Mouse (Mus musculus) MEL (cell line): ENCODE results near the gene Gas7. TPM values are rescaled to one million over a fixed set of nuclear protein-coding genes. Genes with fewer than 3 reads are reported as not detected.

ENCODE experiments used
- DNase-seq: peaks from one replicate; pipeline ENCODE4 v3.0.0; 2011; ENCODE audit warnings: low read depth, low spot score
- H3K27ac ChIP-seq: 2 replicates; pipeline ENCODE4 v1.5.1; 2012; ENCODE audit warnings: low read depth, mild to moderate bottlenecking, control low read depth, low read length, moderate library complexity; ENCODE audit not compliant: control insufficient read depth
- H3K27me3 ChIP-seq, 2 experiments: fragments of 150-350 bp in 1 of 2; sonication (generic) in 1 of 2; 2 replicates each; pipeline ENCODE4 v1.6.1; 2012; ENCODE audit warnings: low read length in 2 of 2, mild to moderate bottlenecking in 2 of 2, improper control_type of control experiment in 1 of 2, moderate library complexity in 1 of 2; ENCODE audit not compliant: insufficient read depth in 2 of 2, control insufficient read depth in 1 of 2
- H3K36me3 ChIP-seq, 2 experiments: 2 replicates each; pipeline ENCODE4 v1.6.1; 2012 to 2014; ENCODE audit warnings: low read length in 2 of 2, improper control_type of control experiment in 1 of 2, inconsistent platforms in 1 of 2, mild to moderate bottlenecking in 1 of 2; ENCODE audit not compliant: insufficient read depth in 2 of 2, control insufficient read depth in 1 of 2
- H3K4me1 ChIP-seq, 2 experiments: fragments of 150-350 bp in 1 of 2; sonication (generic) in 1 of 2; 2 replicates each; pipeline ENCODE4 v1.6.1; 2012; ENCODE audit warnings: low read length in 2 of 2, improper control_type of control experiment in 1 of 2, mild to moderate bottlenecking in 1 of 2; ENCODE audit not compliant: insufficient read depth in 2 of 2, control insufficient read depth in 1 of 2
- H3K4me3 ChIP-seq, 2 experiments: fragments of 150-350 bp in 1 of 2; sonication (generic) in 1 of 2; 2 replicates each; pipeline ENCODE4 v1.5.1; 2012; ENCODE audit warnings: low read depth in 2 of 2, low read length in 2 of 2, mild to moderate bottlenecking in 2 of 2, moderate library complexity in 2 of 2, control low read depth in 1 of 2, improper control_type of control experiment in 1 of 2; ENCODE audit not compliant: control insufficient read depth in 1 of 2, insufficient read depth in 1 of 2
- H3K79me2 ChIP-seq: 2 replicates; pipeline ENCODE4 v1.6.1; 2012; ENCODE audit warnings: mild to moderate bottlenecking, low read length, moderate library complexity; ENCODE audit not compliant: control insufficient read depth, poor library complexity, insufficient read depth
- H3K9ac ChIP-seq: 2 replicates; pipeline ENCODE4 v1.6.1; 2012; ENCODE audit warnings: low read depth, mild to moderate bottlenecking, control low read depth, low read length, moderate library complexity; ENCODE audit not compliant: control insufficient read depth, poor library complexity, severe bottlenecking
- H3K9me3 ChIP-seq: fragments of 150-350 bp; sonication (generic); replicated peaks from 2 replicates; pipeline ENCODE4 v1.6.1; 2012; ENCODE audit warnings: mild to moderate bottlenecking, low read length, improper control_type of control experiment, moderate library complexity; ENCODE audit not compliant: insufficient read depth
- BHLHE40 ChIP-seq: IDR thresholded peaks from 2 replicates; pipeline ENCODE4 v1.6.1; 2012; ENCODE audit warnings: low read depth, mild to moderate bottlenecking, inconsistent platforms, low read length, improper control_type of control experiment, borderline replicate concordance
- CHD2 ChIP-seq: IDR thresholded peaks from 2 replicates; pipeline ENCODE4 v1.6.1; 2011; ENCODE audit warnings: low read length, improper control_type of control experiment
- CTCF ChIP-seq, 3 experiments: IDR thresholded peaks in 2 of 3; conservative IDR thresholded peaks in 1 of 3; 2 replicates each; pipeline ENCODE4 v1.5.1; 2011 to 2012; ENCODE audit warnings: low read length in 3 of 3, low read depth in 2 of 3, mild to moderate bottlenecking in 2 of 3, improper control_type of control experiment in 1 of 3, inconsistent platforms in 1 of 3, mixed read lengths in 1 of 3, moderate library complexity in 1 of 3; ENCODE audit not compliant: control insufficient read depth in 1 of 3, insufficient read depth in 1 of 3, poor library complexity in 1 of 3, severe bottlenecking in 1 of 3
- E2F4 ChIP-seq: IDR thresholded peaks from 2 replicates; pipeline ENCODE4 v1.6.1; 2011; ENCODE audit warnings: low read depth, low read length, improper control_type of control experiment, borderline replicate concordance
- ELF1 ChIP-seq: IDR thresholded peaks from 2 replicates; pipeline ENCODE4 v1.6.1; 2014; ENCODE audit warnings: low read depth, mild to moderate bottlenecking, inconsistent platforms, low read length, improper control_type of control experiment, moderate library complexity
- GATA1 ChIP-seq: IDR thresholded peaks from 2 replicates; pipeline ENCODE4 v1.6.1; 2011; ENCODE audit warnings: low read depth, low read length, improper control_type of control experiment
- HCFC1 ChIP-seq: IDR thresholded peaks from 2 replicates; pipeline ENCODE4 v1.6.1; 2012; ENCODE audit warnings: low read depth, mild to moderate bottlenecking, inconsistent platforms, low read length, improper control_type of control experiment, moderate library complexity
- JUND ChIP-seq: IDR thresholded peaks from 2 replicates; pipeline ENCODE4 v1.6.1; 2011; ENCODE audit warnings: low read depth, mild to moderate bottlenecking, improper control_type of control experiment, low read length
- MAFK ChIP-seq: IDR thresholded peaks from 2 replicates; pipeline ENCODE4 v1.6.1; 2011; ENCODE audit warnings: low read depth, mild to moderate bottlenecking, low read length, improper control_type of control experiment, borderline replicate concordance
- MAX ChIP-seq: IDR thresholded peaks from 2 replicates; pipeline ENCODE4 v1.6.1; 2011; ENCODE audit warnings: low read length, improper control_type of control experiment
- MEF2A ChIP-seq: IDR thresholded peaks from 2 replicates; pipeline ENCODE4 v1.6.1; 2014; ENCODE audit warnings: low read depth, mild to moderate bottlenecking, inconsistent platforms, low read length, improper control_type of control experiment; ENCODE audit not compliant: poor library complexity, insufficient replicate concordance, severe bottlenecking; ENCODE audit errors: extremely low read depth
- MXI1 ChIP-seq: IDR thresholded peaks from 2 replicates; pipeline ENCODE4 v1.6.1; 2011; ENCODE audit warnings: mild to moderate bottlenecking, low read depth, low read length, improper control_type of control experiment
- MYC ChIP-seq: IDR thresholded peaks from 2 replicates; pipeline ENCODE4 v1.6.1; 2011; ENCODE audit warnings: low read depth, mild to moderate bottlenecking, low read length, improper control_type of control experiment, moderate library complexity
- NRF1 ChIP-seq: IDR thresholded peaks from 2 replicates; pipeline ENCODE4 v1.6.1; 2014; ENCODE audit warnings: low read depth, mild to moderate bottlenecking, inconsistent platforms, low read length, improper control_type of control experiment, moderate library complexity; ENCODE audit not compliant: poor library complexity, insufficient read depth, severe bottlenecking
- POLR2A ChIP-seq, 2 experiments: IDR thresholded peaks; 2 replicates each; pipeline ENCODE4 v1.6.1; 2011 to 2012; ENCODE audit warnings: low read length in 2 of 2, mild to moderate bottlenecking in 2 of 2, control low read depth in 1 of 2, improper control_type of control experiment in 1 of 2, low read depth in 1 of 2, moderate library complexity in 1 of 2; ENCODE audit not compliant: control insufficient read depth in 1 of 2, insufficient read depth in 1 of 2, poor library complexity in 1 of 2
- POLR2AphosphoS5 ChIP-seq: IDR thresholded peaks from 2 replicates; pipeline ENCODE4 v1.6.1; 2012; ENCODE audit warnings: low read depth, borderline replicate concordance, mild to moderate bottlenecking, inconsistent platforms, low read length, moderate library complexity, mixed read lengths
- RAD21 ChIP-seq: IDR thresholded peaks from 2 replicates; pipeline ENCODE4 v1.6.1; 2011; ENCODE audit warnings: mild to moderate bottlenecking, low read depth, low read length, improper control_type of control experiment
- RCOR1 ChIP-seq: IDR thresholded peaks from 2 replicates; pipeline ENCODE4 v1.6.1; 2012; ENCODE audit warnings: low read depth, mild to moderate bottlenecking, inconsistent platforms, low read length, improper control_type of control experiment
- TAL1 ChIP-seq: IDR thresholded peaks from 2 replicates; pipeline ENCODE4 v1.6.1; 2012; ENCODE audit warnings: mild to moderate bottlenecking, inconsistent platforms, low read length, moderate library complexity, mixed read lengths
- UBTF ChIP-seq: IDR thresholded peaks from 2 replicates; pipeline ENCODE4 v1.6.1; 2012; ENCODE audit warnings: low read depth, mild to moderate bottlenecking, inconsistent platforms, low read length, improper control_type of control experiment, moderate library complexity, borderline replicate concordance; ENCODE audit not compliant: insufficient read depth
- USF1 ChIP-seq: IDR thresholded peaks from 2 replicates; pipeline ENCODE4 v1.6.1; 2014; ENCODE audit warnings: low read depth, mild to moderate bottlenecking, inconsistent platforms, low read length, improper control_type of control experiment, moderate library complexity
- USF2 ChIP-seq, 2 experiments: IDR thresholded peaks; 2 replicates each; pipeline ENCODE4 v1.6.1; 2011 to 2012; ENCODE audit warnings: improper control_type of control experiment in 2 of 2, low read length in 2 of 2, borderline replicate concordance in 1 of 2, inconsistent platforms in 1 of 2, low read depth in 1 of 2, mild to moderate bottlenecking in 1 of 2; ENCODE audit not compliant: insufficient read depth in 1 of 2
- ZC3H11A ChIP-seq: IDR thresholded peaks from 2 replicates; pipeline ENCODE4 v1.6.1; 2012; ENCODE audit warnings: low read depth, mild to moderate bottlenecking, inconsistent platforms, low read length, improper control_type of control experiment
- ZKSCAN1 ChIP-seq: IDR thresholded peaks from 2 replicates; pipeline ENCODE4 v1.6.1; 2012; ENCODE audit warnings: low read depth, mild to moderate bottlenecking, inconsistent platforms, low read length, improper control_type of control experiment, moderate library complexity
- ZMIZ1 ChIP-seq: IDR thresholded peaks from 2 replicates; pipeline ENCODE4 v1.6.1; 2012; ENCODE audit warnings: low read depth, mild to moderate bottlenecking, inconsistent platforms, low read length, improper control_type of control experiment, moderate library complexity
- polyA plus RNA-seq, 2 experiments: library from polyadenylated mRNA; stranded (reverse) in 1 of 2; unstranded in 1 of 2; fragments of >175 nt in 1 of 2; fragments of >200 nt in 1 of 2; gene quantifications; 2 replicates each; pipeline versions ENCODE4 v1.2.1 to v1.2.4; 2012; ENCODE audit warnings: low replicate concordance in 2 of 2, low read depth in 1 of 2; ENCODE audit not compliant: insufficient read length in 2 of 2, insufficient read depth in 1 of 2, missing spikeins in 1 of 2
- total RNA-seq: library from RNA; depleted of rRNA; stranded (reverse); fragments of 300-350 nt; gene quantifications from 2 replicates; pipeline ENCODE4 v1.2.3, GENCODE M21; 2012

Gene Gas7
- total and polyA plus RNA-seq, 3 experiments = 0.04 TPM; not detected in 2

DNA sequence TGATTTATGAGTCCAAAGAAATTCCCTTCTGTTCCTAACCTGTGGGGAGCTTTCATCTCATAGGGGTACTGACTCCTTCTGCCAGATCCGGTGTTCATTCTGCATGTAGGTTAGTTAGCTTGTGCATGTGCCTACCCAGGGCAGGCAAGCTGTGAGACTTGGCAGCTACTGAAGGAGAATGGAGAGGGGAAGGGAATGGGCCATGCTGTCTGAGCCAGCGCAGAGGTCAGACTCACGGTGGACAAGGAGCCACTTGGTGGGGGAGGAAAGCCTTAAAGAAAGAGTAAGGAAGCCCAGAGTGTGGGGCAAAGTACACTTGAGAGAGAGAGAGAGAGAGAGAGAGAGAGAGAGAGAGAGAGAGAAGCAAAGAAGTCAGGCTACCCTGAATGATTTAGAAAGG, 101.1 kb downstream of the Gas7 start:
- no peak for DNase-seq
- H3K79me2 ChIP-seq = no peaks in the 10 kb centered on the region
- no peak overlapping the region for H3K27ac ChIP-seq
- no peak overlapping the region for H3K4me3 ChIP-seq
- H3K9me3 ChIP-seq = no peaks in the 10 kb centered on the region
- no peaks in the 10 kb centered on the region for H3K36me3 ChIP-seq
- no peaks in the 10 kb centered on the region for H3K4me1 ChIP-seq
- no peak overlapping the region for H3K9ac ChIP-seq
- H3K27me3 ChIP-seq = no peaks in the 10 kb centered on the region
- TF ChIP-seq RCOR1 (no peak), POLR2AphosphoS5 (no peak), MYC (no peak), MAX (no peak), RAD21 (no peak), USF1 (no peak), USF2 (IDR thresholded peaks at IDR 0.05; ENCODE audit: borderline replicate concordance in 1 of 2, insufficient read depth in 1 of 2, low read depth in 1 of 2, low read length in 2 of 2) (no peak), HCFC1 (no peak), BHLHE40 (no peak), TAL1 (no peak)

DNA sequence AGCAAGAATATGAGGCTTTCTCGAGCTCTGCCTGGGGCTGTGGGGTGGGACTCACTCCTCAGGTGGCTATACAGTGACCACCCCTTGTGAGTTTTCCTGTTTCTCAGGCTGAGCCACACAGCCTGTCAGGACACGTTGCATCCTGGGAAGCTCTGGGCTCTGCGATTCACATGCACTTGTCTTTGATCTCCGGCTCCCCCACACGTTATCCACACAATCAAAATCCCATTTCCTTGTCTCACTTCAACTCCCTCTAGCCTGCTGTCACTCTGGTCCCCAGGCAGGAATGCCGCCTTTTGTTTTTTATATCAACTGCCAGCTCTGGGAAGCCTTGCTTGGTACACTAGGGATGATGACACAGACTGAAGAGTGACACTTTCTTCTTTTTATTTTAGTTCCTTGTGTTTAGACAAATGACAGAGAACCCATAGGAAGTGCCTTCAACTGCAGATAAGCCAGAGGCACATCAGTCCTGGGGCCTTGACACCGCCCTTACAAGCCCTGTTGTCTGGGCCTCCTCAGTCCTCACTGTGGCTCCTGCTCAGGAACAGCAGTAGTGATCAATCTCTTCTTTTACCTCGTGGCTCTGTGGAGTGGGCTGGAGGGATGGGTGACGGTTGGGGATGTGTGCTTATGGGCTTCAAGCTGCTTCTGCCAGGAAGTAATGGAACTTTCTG, 103.7 kb downstream of the Gas7 start:
- Histone ChIP-seq H3K4me3 (no peak overlapping the region), H3K9ac (no peak overlapping the region), H3K9me3 (no peaks in the 10 kb centered on the region), H3K27me3 (no peaks in the 10 kb centered on the region), H3K4me1 (no peaks in the 10 kb centered on the region), H3K79me2 (no peaks in the 10 kb centered on the region), H3K36me3 (no peaks in the 10 kb centered on the region), H3K27ac (no peak overlapping the region)
- no peak for TF ChIP-seq JUND
- no peak for TF ChIP-seq RCOR1
- TF ChIP-seq USF1 = no peak
- TF ChIP-seq ZMIZ1 = no peak
- TF ChIP-seq BHLHE40 = no peak
- TF ChIP-seq MAX = no peak
- TF ChIP-seq MAFK = no peak
- TF ChIP-seq POLR2A (IDR thresholded peaks at IDR 0.05; ENCODE audit: control insufficient read depth in 1 of 2, insufficient read depth in 1 of 2, low read depth in 1 of 2, low read length in 2 of 2, poor library complexity in 1 of 2) = no peak
- no peak for DNase-seq

DNA sequence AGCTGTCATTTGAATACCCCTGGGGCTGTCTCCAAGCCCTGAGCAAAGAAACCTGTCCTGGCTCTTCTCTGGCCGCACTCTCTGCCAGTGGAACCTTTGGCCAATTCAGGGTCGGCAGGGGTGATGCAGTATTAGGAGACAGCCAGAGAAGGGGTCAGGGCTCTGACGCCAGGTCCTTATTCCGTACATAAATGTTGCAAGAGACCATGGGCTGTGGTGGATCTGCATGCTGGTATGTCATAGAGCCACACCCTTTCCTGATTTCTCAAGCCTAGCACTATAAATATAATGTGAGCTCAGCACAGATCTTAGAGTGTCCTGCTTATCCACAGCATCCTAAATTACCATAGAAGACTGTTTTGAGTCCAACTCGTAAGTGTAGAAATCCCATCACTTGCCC, 104.3 kb downstream of the Gas7 start:
- H3K27ac ChIP-seq = no peak overlapping the region
- no peak for DNase-seq
- no peaks in the 10 kb centered on the region for H3K9me3 ChIP-seq
- no peak for TF ChIP-seq ZKSCAN1
- TF ChIP-seq RCOR1 = no peak
- no peak for TF ChIP-seq E2F4
- TF ChIP-seq MEF2A = no peak
- no peak for TF ChIP-seq ZC3H11A
- no peak for TF ChIP-seq POLR2A (IDR thresholded peaks at IDR 0.05; ENCODE audit: control insufficient read depth in 1 of 2, insufficient read depth in 1 of 2, low read depth in 1 of 2, low read length in 2 of 2, poor library complexity in 1 of 2)
- TF ChIP-seq CTCF (IDR thresholded peaks at IDR 0.05 in 2 of 3, conservative IDR thresholded peaks at IDR 0.05 in 1 of 3; ENCODE audit: control insufficient read depth in 1 of 3, insufficient read depth in 1 of 3, low read depth in 2 of 3, low read length in 3 of 3, poor library complexity in 1 of 3, severe bottlenecking in 1 of 3) = no peak
- no peak for TF ChIP-seq UBTF
- TF ChIP-seq GATA1 = no peak
- TF ChIP-seq NRF1 = no peak
- TF ChIP-seq ELF1 = no peak
- no peak for TF ChIP-seq USF1
- TF ChIP-seq MXI1 = no peak
- TF ChIP-seq JUND = no peak
- no peak for TF ChIP-seq CHD2

More for the DNA sequence above, 104.3 kb downstream of the Gas7 start:
- no peaks in the 10 kb centered on the region for H3K79me2 ChIP-seq
- no peak overlapping the region for H3K4me3 ChIP-seq
- H3K9ac ChIP-seq = no peak overlapping the region
- H3K36me3 ChIP-seq = no peaks in the 10 kb centered on the region
- no peaks in the 10 kb centered on the region for H3K27me3 ChIP-seq
- H3K4me1 ChIP-seq = no peaks in the 10 kb centered on the region
